Mouse (Mus musculus): ENCODE measurements around the gene Card11. TPM values are rescaled to one million over a fixed set of nuclear protein-coding genes. Genes with fewer than 3 reads are reported as not detected.

The Card11 gene
- polyA plus RNA-seq, 1 experiment = not detected

DNA sequence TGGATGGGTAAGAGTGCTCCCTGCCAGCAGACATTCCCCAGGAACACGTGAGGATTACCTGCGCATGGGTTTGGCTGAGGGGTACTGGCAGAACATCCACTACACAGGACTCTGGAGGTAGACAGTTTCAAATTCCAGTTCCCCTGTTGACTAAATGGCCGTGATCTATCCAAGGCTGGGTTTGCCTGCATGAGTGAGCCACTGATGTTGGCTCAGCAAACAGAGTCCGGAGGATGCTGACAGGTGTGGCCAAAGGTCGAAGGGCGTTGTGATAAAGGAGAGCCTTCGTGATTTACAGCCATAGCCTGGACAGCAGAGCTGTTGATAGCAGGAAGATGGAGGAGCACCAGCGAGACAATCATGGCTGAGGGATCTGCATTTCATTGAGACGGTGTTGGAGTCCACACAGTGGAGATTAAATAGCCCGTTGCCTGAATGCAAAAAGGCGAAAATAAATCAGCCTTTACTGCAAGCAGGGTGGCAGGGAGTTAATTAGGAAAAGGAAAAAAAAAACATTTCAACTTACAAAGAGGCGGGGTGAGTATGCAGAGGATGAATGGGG is 147.9 kb downstream of the Card11 start:
- no peak for TF ChIP-seq GATA1 (IDR thresholded peaks at IDR 0.05; ENCODE audit: low read length)

- no peak for TF ChIP-seq GATA1 (IDR thresholded peaks at IDR 0.05; ENCODE audit: low read length)
Observed at GRCm38 (mm10) chr5:140847300-140847729, 153.1 kb downstream of the Card11 start.

GRCm38 (mm10) chr5:140841942-140842341 is 158.4 kb downstream of the Card11 start:
- TF ChIP-seq GATA1 (IDR thresholded peaks at IDR 0.05; ENCODE audit: low read length) = no peak

- TF ChIP-seq GATA1 (IDR thresholded peaks at IDR 0.05; ENCODE audit: low read length) = no peak
Observed at GRCm38 (mm10) chr5:140831064-140831431, 169.3 kb downstream of the Card11 start.

DNA sequence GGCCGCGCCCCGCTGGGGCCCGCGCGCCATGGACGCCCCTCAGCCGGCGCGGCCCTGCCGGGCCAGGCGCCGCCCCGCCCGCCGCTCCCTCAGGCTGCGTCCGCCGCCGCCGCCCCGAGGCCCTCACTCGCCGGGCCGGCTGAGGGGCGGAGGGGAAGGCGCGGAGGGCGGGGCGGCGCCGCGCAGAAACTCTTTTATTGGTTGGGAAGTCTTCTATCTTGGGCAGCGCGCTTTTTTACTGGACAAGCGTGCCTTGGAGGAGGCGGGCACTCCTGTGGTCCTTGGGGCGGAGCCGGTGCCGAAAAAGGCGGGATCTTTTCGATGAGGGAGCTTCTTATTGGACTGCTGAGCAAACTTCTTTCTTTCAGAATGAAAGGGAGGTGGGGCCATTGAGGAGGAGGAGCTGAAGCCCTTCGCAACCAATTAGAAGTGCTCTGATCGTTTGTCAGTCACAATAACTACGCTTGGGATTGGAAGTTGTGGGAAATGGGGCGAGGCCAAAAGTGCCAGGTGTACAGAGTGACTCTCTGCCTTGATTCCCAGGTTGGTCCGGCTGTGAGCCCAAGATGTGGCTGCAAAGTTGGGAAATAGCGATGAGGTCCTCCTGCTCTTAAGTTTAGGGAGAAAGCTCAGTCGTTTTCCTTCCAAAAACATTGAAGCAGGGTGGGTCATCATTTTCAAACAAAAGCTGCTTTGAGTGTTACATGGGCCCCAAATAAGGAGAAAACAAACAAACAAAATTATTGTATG is 169.9 kb downstream of the Card11 start, which contains the start of gene Gna12:
TSS of gene Gna12 (minus strand) at position 118 of the 750 bp plus-strand sequence.
- no peak for TF ChIP-seq GATA1 (IDR thresholded peaks at IDR 0.05; ENCODE audit: low read length)

- TF ChIP-seq GATA1 (IDR thresholded peaks at IDR 0.05; ENCODE audit: low read length) = no peak
Observed at GRCm38 (mm10) chr5:140829911-140830294, 170.5 kb downstream of the Card11 start.

DNA sequence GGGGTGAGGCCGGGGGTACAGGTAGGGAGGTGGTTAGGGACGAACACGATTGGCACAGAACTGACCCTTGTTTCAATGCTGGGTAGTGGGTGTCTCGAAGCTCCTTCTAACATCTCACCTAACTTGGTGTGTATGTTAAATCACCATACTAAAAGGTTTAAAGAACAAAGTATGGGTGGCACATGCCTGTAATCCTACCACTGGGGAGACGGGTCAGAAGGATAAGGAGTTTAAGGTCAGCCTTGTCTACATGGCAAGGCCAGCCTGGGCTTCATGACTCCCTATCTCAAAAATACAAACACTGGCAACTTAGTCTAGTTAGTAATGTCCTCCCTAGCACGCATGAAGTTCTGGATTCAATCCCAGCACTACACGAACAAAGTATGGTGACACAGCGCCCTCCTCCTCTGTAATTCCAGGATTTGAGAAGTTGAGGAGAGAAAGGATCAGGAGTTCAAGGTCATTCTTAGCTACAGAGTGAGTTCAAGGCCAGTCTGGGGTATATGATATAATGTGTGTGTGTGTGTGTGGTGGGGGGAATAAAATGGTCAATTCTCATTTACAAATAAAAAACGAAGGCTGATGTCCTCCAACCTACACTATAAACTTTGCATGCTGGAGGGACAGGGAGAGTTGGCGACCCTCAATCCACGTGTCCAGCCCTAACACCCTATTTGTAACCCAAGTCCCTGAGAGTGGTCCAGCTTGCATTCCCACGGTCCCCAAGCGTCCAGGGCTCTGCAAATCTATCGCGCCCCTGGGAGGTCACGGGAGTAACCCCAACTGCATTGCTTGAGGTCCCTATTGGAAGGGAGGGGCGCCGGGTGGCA is 171.1 kb downstream of the Card11 start:
- TF ChIP-seq GATA1 (IDR thresholded peaks at IDR 0.05; ENCODE audit: low read length) = no peak

DNA sequence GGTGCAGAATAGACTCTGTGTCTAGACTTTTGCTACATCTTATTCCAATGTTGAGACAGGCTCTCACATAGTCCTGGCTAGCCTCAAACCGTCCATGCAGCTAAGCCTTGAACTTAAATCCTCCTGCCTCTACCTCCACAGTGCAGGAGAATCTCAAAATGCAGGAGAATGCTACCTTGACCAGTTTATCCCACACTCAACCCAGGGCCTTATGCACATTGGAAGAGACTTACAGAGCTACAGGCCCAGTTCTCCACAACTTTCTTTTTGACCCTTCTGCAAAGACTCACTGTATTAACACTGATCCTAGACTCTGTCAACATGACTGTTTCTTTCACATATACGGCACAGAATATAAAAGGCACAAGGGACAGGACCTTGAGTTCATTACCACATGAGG is 172.0 kb downstream of the Card11 start:
- TF ChIP-seq GATA1 (IDR thresholded peaks at IDR 0.05; ENCODE audit: low read length) = no peak

- TF ChIP-seq GATA1 (IDR thresholded peaks at IDR 0.05; ENCODE audit: low read length) = no peak
Observed at GRCm38 (mm10) chr5:140827896-140828295, 172.5 kb downstream of the Card11 start.

- TF ChIP-seq GATA1 (IDR thresholded peaks at IDR 0.05; ENCODE audit: low read length) = no peak
Observed at GRCm38 (mm10) chr5:140827413-140827812, 173.0 kb downstream of the Card11 start.

- TF ChIP-seq GATA1 (IDR thresholded peaks at IDR 0.05; ENCODE audit: low read length) = no peak
Observed at GRCm38 (mm10) chr5:140826796-140827195, 173.6 kb downstream of the Card11 start.

DNA sequence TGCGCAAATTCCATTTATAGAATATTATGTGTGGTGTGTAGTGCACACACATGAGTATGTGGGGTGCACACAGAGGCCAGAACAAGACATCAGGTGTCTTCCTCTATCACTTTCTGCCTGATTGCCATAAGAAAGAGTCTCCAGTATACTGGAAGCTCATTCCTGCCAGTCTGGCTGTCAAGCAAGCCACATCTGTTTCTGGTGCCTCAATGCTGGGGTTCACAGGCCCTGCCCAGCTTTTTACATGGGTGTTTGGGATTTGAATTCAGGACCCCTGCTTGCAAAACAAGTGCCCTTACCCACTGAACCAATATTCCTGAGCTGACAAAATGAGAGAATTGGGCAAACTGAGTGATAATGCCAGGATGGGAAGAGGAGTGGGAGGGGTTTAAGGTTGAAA is 174.3 kb downstream of the Card11 start:
- TF ChIP-seq GATA1 (IDR thresholded peaks at IDR 0.05; ENCODE audit: low read length) = no peak

- TF ChIP-seq GATA1 (IDR thresholded peaks at IDR 0.05; ENCODE audit: low read length) = no peak
Observed at GRCm38 (mm10) chr5:140824126-140824525, 176.3 kb downstream of the Card11 start.

DNA sequence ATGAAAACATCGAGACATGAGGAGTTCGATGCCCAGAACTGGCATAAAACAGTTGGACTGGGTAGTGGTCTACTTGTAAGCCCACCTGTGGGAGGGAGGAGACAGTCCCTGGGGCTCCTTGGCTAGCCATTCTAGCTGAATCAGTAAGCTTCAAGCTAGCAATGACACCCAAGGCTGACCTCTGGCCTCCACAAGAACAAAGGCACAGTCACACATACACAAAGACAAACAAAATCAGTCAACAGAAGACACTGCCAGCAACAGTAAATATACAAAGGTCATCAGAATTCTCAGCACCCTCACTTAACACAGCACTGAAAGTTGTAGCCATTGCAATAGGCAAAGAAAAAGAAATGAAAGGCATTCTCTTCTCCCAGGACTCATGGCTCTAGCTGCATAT is 177.0 kb downstream of the Card11 start:
- no peak for TF ChIP-seq GATA1 (IDR thresholded peaks at IDR 0.05; ENCODE audit: low read length)

Other genes starting within 250 kb of the Card11 start
- 31.3 and 35.8 TPM in 2 replicates for gene Gna12, start 170.2 kb downstream of the Card11 start, polyA plus RNA-seq (2012)
- gene Sdk1, start 240.9 kb upstream of the Card11 start, polyA plus RNA-seq (2012) = not detected in 2 replicates